Comparison of ENCODE assay signal across 28 mouse cellular contexts in the genomic region with DNA sequence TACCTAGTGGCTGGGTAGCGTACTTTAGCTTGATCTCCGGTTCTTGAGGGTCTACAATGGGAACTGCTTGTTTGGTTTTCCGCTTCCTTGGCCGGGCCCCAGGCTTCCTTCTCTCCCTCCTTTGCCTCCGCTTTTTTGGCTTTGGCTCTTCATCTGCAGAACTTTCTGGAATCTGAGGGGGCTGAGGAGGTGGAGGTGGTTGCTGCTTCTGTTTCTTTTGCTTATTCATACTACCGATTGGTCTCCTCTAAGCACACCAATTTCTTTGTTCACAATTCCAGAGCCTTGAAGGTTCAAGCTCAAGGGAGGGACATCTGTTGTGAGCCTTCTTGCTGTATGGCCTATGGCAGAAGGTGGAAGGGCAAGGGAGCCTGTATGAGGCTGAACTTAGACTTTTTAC. TPM values are rescaled to one million over a fixed set of nuclear protein-coding genes. Genes with fewer than 3 reads are reported as not detected.
A peak's percentile ranks its signal among the peaks of the same experiment; 100 is the strongest.
DNase-seq lines count a peak whose midpoint lies in the region.
"Had no signal": no experiment of that assay in that cellular context is flagged by ENCODE, and none has a peak within 500 bp of the region (broad histone marks: within the 10 kb centered on the region; RNA-seq: fewer than 3 reads in every experiment).

No protein-coding gene starts in this region.

- DNase-seq in adrenal gland, adult 2 months: peak; percentile 0
- DNase-seq in adrenal gland, adult 8-10 months: no peak
- peak; percentile 1 for DNase-seq in heart, postnatal 4 days
- no peak for DNase-seq in heart, adult 8-10 months (ENCODE audit: low spot score)
- DNase-seq in thymus, postnatal 25 days: peak; percentile 1
- DNase-seq in thymus, postnatal 0 days (ENCODE audit: low spot score): no peak
- peak; percentile 40 for DNase-seq in brain, adult 2 months (ENCODE audit: low read depth, low spot score)
- DNase-seq: adrenal gland, postnatal 14 days; cerebellum, adult 18-20 months; cerebellum, adult 9-10 months; cerebellum, postnatal 14 days; gastrocnemius, adult 2 months; gastrocnemius, postnatal 14 days; heart, postnatal 10 days; heart, postnatal 36 days had no signal

RNA-seq across cellular contexts. Expression of gene Zfp957, which starts 33.0 kb away (rescaled TPM):
- total RNA-seq in adrenal gland, adult 2 months (2021): not detected
- not detected in 2 replicates for polyA plus RNA-seq in adrenal gland, adult 2 months (2012; rRNA removed)
- total RNA-seq in adrenal gland, adult 8-10 months (2022): under 1 TPM in 1 of 4 experiments, not detected in 3; 0.12 TPM
- not detected for total RNA-seq in heart, postnatal 4 days (2021)
- not detected for total RNA-seq in heart, adult 8-10 months (2022)
- polyA plus RNA-seq in thymus, postnatal 0 days (2015; fragmentation: Nextera tagmentation; extraction: Ambion mirVana): not detected in 2 replicates
- total RNA-seq: adrenal gland, postnatal 14 days; adrenal gland, postnatal 4 days; ES-E14; gastrocnemius, adult 2 months; gastrocnemius, postnatal 14 days; gastrocnemius, postnatal 4 days; heart, postnatal 10 days; heart, postnatal 36 days; hindbrain, postnatal 0 days had no signal
- polyA plus RNA-seq: brain, embryonic 14.5 days; embryonic facial prominence, embryonic 11.5 days; embryonic facial prominence, embryonic 14.5 days; forebrain, embryonic 10.5 days; forebrain, embryonic 14.5 days; heart, embryonic 12.5 days; heart, embryonic 15.5 days; hindbrain, embryonic 11.5 days; hindbrain, embryonic 14.5 days; hindbrain, postnatal 0 days had no signal

Comparison
In these comparisons a context has a peak if more than half of its experiments do, and no peak if none do; other contexts are left out.
1. DNase-seq: peak in adrenal gland, adult 2 months (single experiment), heart, postnatal 4 days (single experiment), thymus, postnatal 25 days (single experiment) and brain, adult 2 months (single experiment); none in adrenal gland, adult 8-10 months (single experiment), heart, adult 8-10 months (single experiment) and thymus, postnatal 0 days (single experiment).